Mouse (Mus musculus) kidney, postnatal 10 days (tissue): ENCODE data around the gene Tep1.

Experiments used
- DNase-seq: peaks from one replicate; pipeline ENCODE4 v3.0.0; 2021; ENCODE audit warnings: mixed read lengths

The Tep1 gene

DNA sequence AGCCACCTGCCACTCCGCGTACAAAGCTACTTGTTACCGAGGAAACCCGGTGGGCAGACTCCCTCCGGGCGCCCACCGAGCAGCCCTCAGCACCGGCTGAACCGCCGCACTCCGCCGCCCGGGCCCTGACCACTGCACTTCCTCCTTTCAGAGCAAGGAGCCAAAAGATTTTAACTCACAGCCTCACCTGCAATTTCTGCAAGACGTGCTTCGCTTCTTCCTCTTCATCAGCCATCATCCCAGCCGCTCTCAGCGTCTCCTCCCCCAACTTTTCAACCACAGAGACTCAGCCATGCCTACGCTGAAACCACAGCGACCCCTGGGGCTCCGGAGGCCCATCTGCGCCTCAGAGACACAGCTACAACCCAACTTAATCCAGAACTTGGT lies 85.1 kb downstream of the Tep1 start, which contains the start of gene Ttc5:
Gene Ttc5 (minus strand): TSS at position 269 of the 387 bp plus-strand sequence.
- DNase-seq: peak; percentile 95

DNA sequence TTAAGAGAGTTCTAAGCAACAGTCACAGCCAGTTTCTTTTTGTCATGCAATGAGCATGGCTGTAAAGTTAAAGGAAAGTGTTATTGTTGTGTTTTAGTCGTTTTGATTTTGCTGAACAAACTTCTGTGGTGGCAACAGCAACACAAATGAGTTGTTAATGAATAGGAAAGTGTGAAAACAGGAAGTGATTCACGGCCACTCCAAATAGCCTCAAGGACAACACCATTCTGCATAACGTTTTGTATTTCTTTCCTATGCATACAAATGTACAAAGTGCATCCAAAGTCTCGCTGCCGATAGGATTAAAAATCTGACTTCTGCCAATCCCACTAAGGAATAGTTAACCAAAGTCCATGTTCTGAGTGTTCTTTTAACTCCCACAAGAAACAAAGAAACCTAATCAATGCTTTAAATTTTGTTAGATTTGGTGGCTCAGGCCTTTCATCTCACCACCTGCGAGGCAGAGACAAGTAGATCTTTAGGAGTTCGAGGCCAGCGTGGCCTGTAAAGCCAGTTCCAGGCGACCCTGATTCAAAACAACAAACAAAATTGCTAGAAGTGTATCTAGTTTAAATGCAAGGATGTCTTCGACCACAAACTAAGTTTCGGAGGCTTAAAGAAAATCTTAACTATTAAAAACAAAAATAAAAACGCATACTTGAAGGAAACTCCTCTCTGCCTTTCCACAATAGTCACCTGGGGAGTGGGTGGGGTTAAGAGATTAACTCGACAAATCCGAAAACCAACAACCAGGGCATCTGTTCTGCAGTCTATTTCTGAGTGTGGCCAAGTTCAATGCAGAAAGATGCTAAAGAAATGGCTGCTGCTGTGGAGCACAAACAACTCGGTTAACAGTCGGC lies 85.7 kb downstream of the Tep1 start:
- DNase-seq: no peak

DNA sequence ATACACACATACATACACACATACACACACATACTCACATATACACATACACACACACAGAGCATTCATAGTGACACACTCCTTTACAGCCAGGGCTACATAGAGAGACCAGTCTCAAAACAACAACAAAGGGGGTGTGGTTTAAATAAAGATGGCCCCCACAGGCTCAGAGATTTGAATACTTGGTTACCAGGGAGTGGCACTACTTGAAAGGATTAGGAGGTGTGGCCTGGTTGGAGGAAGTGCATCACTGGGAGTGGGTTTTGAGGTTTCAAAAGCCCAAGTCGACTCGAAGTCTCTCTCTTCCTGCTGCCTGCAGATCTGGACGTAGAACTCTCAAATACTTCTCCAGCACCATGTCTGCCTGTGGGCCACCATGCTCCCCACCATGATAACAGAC lies 88.2 kb downstream of the Tep1 start:
- DNase-seq: no peak
